Mouse (Mus musculus): Measurements from ENCODE around the gene Rflnb. TPM values are rescaled to one million over a fixed set of nuclear protein-coding genes. Genes with fewer than 3 reads are reported as not detected.
A peak's percentile ranks its signal among the peaks of the same experiment; 100 is the strongest.
"Not testable (repeated sequence)": the region's sequence is repeated elsewhere in the genome, so short reads cannot be mapped to it uniquely, and the experiment has no call there.

Gene Rflnb
- total RNA-seq, 2 experiments from 2014 or later = 14.7 to 21.4 TPM

GRCm38 (mm10) chr11:76039271-76040053, 11.9 kb upstream of the Rflnb start:
- ATAC-seq (replicated peaks; ENCODE audit: poor library complexity) = no peak

DNA sequence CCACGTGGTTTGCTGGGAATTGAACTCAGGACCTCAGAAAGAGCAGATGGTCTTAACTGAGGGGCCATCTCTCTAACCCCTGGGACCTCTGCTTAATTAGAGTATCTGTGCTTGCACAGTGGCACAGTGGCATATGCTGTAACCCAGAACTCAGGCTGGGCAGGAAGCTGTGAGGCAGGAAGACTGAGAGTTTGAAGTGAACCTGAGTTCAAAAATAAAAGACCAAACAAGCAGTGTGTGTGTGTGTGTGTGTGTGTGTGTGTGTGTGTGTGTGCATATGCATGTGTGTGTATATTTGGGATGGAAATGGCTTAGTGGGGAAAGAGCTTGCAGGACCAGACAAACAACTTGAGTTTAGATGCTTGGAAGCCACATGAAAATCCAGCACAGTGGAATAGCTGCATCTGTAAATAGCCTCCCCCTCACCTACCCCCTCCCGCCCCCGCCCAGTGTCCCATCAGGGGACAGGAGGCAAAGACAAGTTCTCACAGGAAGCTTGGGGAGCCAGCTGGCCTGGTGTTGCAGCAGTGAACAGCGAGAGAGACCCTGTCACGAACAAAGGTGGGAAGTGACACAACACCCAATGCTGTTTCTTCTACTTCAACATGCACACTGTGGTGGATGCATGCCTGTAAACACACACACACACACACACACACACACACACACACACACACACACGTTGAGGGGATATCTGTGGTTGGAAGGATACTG, 10.2 kb upstream of the Rflnb start:
- no peak for ATAC-seq (replicated peaks; ENCODE audit: poor library complexity)

DNA sequence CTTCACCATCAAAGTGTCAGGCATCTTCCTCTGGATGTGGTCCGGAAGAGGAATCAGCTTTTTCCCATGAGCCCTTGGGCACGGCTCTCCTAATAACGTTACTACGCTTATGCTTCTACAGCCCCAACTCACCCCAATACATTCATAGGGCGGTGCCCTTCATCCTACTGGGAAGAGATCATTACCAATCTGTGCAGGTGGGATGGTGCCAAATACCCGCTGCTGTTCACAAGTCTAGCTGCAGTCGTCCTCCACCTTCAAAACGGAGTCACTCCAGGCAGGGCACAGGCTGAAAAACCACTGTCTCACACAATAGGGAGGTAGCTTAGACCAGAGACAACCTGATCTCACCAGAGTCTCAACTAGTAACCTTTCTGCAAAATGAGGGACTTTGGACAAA, 7.6 kb upstream of the Rflnb start:
- ATAC-seq (replicated peaks; ENCODE audit: poor library complexity) = no peak

- ATAC-seq (replicated peaks; ENCODE audit: poor library complexity) = peak; percentile 90
Measured at GRCm38 (mm10) chr11:76033836-76034235, 6.3 kb upstream of the Rflnb start.

- ATAC-seq (replicated peaks; ENCODE audit: poor library complexity) = peak; percentile 91
Measured at GRCm38 (mm10) chr11:76033359-76033758, 5.8 kb upstream of the Rflnb start.

DNA sequence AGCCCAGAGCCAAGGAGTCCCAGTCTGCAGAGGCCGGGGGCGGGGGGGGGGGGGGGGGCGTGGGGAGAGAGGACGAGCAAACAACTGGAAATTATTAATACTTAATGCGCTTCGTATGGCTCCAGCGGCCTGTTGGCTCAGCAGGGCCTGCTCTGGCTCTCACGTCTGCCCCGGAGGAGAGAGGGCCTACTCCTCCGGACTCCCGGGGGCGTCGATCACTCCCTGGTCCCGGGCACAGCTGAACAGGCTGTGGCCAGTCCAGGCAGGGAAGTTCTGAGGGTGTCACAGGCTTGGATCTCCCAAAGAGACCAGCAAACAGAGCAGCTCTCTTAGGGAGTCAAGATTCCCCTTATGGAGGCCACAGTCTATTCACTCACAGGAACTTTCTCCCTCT, 487 bp upstream of the Rflnb start:
- no peak for ATAC-seq (replicated peaks; ENCODE audit: poor library complexity)

GRCm38 (mm10) chr11:76026527-76027138, 949 bp downstream of the Rflnb start:
- ATAC-seq (replicated peaks; ENCODE audit: poor library complexity) = no peak

DNA sequence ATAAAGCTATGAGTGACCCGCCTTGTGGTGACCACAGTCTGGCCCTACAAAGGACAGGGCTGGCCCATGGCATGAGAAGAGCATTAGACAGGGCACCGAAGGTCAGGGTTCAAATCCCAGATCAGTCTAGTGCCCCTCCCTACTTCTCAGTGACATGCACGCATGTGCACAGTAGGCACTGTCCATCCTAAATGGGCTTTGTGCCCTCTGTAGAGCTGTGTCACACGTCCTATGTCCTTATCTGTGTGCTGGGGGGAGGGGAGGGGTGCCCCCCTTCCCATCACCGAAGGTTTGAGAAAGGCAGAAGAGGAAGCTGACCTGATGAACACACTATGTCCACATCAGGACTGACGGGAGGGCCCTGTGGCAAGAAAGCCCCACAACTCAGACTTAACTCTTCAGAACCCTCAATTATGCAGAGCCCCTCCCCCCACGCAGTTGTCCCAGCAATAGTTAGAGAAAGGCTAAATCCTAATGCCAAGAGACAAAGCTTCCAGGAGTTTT, 2.5 kb downstream of the Rflnb start:
- peak; percentile 60 for ATAC-seq (replicated peaks; ENCODE audit: poor library complexity)

- no peak for ATAC-seq (replicated peaks; ENCODE audit: poor library complexity)
Measured at GRCm38 (mm10) chr11:76020916-76021315, 6.7 kb downstream of the Rflnb start.

DNA sequence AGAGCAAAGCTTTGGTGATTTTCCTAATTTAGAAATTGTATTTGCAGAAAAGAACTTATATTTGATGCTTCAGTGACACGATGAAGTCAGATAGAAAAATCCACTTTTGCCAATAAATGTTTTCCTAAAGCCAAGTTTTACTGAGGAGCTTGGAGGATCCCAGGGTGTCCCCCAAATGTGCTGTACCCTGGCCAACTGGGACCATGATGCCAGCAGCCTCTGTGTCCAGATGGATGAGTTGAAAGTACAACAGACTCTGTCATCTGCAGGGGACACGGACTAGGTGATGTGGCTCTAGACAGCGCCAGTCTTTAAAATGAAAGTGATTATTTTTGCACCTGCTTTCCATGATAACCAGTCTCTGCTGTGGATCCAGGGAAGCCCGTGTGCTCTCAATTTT, 7.7 kb downstream of the Rflnb start:
- no peak for ATAC-seq (replicated peaks; ENCODE audit: poor library complexity)

DNA sequence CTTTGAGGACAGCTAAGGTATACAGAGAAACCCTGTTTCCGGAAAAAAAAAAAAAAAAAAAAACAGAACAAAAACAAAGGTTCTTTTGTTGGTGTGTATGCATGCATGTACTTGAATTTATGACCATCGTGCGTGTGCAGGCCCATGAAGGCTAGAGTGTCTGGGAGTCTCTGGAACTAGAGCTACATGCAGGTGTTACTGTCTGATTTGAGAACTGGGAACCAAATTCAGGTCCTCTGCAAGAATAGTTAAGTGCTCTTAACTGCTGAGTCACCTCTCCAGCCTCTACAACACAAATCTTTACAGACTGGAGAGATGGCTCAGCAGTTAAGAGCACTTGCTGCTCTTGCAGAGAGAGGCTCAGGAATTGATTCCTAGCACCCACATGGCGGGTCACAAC, 11.8 kb downstream of the Rflnb start:
- ATAC-seq (replicated peaks; ENCODE audit: poor library complexity) = no peak

- no peak for ATAC-seq (replicated peaks; ENCODE audit: poor library complexity)
Measured at GRCm38 (mm10) chr11:76015251-76015650, 12.3 kb downstream of the Rflnb start.

GRCm38 (mm10) chr11:76010838-76011624, 16.6 kb downstream of the Rflnb start:
- no peak for ATAC-seq (replicated peaks; ENCODE audit: poor library complexity)

DNA sequence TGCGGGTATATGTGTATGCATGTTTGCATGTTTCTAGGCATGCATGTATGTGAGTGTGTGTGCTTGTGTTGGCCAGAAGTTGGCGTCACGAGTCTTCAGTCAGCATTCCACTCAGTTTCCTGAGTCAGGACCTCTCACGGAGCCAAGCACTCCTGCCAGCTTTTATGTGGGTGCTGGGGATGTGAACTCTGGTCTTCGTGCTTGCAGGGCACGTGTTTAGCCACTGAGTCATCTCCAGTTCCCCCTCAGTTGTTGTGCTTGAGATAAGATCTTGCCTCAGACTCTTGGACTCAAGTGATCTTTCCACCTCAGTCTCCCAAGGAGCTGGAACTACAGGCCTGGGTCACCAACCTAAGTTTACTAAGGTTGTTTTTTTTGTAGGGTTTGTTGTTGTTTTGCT, 18.5 kb downstream of the Rflnb start:
- no peak for ATAC-seq (replicated peaks; ENCODE audit: poor library complexity)

DNA sequence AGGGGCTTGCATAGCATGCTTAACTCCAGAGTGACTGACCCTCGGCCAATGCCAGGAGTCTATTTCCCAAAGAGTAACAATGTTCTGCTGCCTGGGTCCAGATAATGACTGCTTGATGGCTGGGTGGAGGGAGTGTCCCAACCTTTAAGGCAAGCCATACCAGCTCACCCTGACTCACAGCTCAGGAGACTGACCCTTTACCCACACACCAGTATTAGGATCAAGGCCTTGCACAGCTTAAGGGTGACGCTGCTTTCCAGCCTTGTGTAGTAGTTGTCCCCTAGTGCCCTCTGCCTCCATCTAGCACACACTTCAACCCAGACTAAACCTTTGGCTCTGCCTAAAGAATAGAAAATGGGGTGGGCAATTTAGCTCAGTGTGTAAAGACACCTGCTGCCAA, 19.4 kb downstream of the Rflnb start:
- ATAC-seq (replicated peaks; ENCODE audit: poor library complexity) = no peak

DNA sequence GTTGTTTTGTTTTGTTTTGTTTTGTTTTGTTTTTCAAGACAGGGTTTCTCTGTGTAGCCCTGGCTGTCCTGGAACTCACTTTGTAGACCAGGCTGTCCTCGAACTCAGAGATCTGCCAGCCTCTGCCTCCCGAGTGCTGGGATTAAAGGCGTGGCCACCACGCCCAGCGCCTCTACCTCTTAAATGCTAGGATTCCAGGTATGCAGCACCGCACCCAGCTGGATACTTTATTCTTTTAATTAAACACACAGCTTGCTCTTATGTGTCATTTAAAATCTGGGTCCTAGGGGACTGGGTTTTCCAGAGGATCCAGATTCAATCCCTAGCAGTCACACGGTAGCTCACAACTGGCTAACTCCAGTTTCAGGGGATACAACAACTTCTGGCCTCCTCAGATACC, 23.3 kb downstream of the Rflnb start:
- not testable (repeated sequence) for ATAC-seq (replicated peaks; ENCODE audit: poor library complexity)

DNA sequence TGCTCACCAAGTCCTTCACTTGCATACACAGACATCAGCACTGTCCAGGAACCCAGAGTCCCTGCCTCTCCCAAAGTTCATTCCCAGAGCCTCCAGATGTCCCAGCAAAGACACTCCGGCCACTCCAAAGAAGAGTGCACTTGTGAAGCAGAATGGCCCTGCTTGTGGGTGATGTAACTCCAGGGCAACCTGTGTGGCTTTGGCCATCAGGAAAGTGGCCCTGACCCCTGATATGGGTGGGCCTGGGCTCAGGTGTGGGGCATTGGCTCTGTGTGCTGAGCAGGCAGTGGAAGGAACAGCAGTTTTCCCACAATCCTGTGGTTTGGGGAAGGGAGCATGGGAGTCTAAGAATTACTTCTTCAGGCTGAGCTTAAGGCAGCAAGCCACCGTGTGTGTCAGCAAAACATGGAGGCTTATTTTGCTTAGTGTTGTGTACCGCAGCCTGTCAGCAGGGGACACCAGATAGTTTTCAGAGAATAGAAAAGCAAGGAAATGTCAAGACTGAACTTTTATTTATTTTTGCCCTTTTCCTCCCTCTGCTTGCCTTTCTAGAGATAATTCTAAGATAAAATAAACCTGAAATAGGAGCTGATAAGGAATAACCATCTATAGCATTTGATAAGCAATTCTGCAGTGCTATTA, 26.2 kb downstream of the Rflnb start:
- ATAC-seq (replicated peaks; ENCODE audit: poor library complexity) = no peak

- no peak for ATAC-seq (replicated peaks; ENCODE audit: poor library complexity)
Measured at GRCm38 (mm10) chr11:76000701-76001100, 26.9 kb downstream of the Rflnb start.

- peak; percentile 95 for ATAC-seq (replicated peaks; ENCODE audit: poor library complexity)
Measured at GRCm38 (mm10) chr11:75999440-76000155, 28.0 kb downstream of the Rflnb start, which contains the start of gene 1700016K19Rik. Gene 1700016K19Rik, plus strand, starts transcription at chr11:75999912.

DNA sequence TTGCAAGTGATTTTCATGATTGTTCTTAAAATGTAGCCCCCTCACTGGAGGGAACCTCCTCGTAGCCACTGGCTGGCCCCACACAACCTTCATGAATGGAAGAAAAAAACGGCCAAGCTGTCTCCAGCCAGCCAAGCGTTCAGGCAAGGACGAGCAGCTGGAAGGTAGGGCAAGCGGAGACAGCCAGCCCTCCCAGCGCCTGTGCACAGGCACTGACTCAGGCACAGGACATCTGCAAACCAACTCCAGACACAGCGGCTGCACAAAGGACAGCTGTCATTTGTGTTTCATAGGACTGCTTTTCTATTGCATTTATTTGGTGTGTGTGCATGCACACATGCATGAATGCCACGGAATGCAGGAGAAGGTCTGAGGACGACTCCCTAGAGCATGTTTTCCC, 33.2 kb downstream of the Rflnb start:
- ATAC-seq (replicated peaks; ENCODE audit: poor library complexity) = no peak

All from megakaryocyte progenitor cell, adult 5-6 weeks (primary cell).